Mouse (Mus musculus) lung, adult 2 months (tissue): ENCODE measurements around the gene Erlin1. TPM values are rescaled to one million over a fixed set of nuclear protein-coding genes. Genes with fewer than 3 reads are reported as not detected.

Experiments
- DNase-seq: peaks from one replicate; pipeline ENCODE4 v3.0.0; 2022
- H3K4me1 ChIP-seq: fragments of 200-500 bp; 2 replicates; pipeline ENCODE4 v1.6.1; 2011; ENCODE audit warnings: low read length; ENCODE audit not compliant: control insufficient read depth, insufficient read depth
- H3K4me3 ChIP-seq: fragments of 200-500 bp; replicated peaks from 2 replicates; pipeline ENCODE3; 2011; ENCODE audit warnings: low read depth, mild to moderate bottlenecking, control low read depth, low read length; ENCODE audit errors: extremely low read depth
- CTCF ChIP-seq: fragments of 200-500 bp; IDR thresholded peaks from 2 replicates; pipeline ENCODE4 v1.5.1; 2011; ENCODE audit warnings: mild to moderate bottlenecking, low read length, control low read depth; ENCODE audit not compliant: insufficient read depth
- POLR2A ChIP-seq: fragments of 200-500 bp; IDR thresholded peaks from 2 replicates; pipeline ENCODE4 v1.6.1; 2011; ENCODE audit warnings: low read depth, mild to moderate bottlenecking, control low read depth, low read length, borderline replicate concordance; ENCODE audit errors: extremely low read depth
- WGBS: fragments of 180-500 bp; shearing (Covaris S2); methylation state at CpG from one replicate; pipeline ENCODE4 v1.1.7; 2018; 5-methylcytosine and 5-hydroxymethylcytosine counted together
- polyA plus RNA-seq: library from polyadenylated mRNA; depleted of rRNA; stranded (reverse); fragments of >200 nt; gene quantifications from 2 replicates; pipeline ENCODE4 v1.2.3, GENCODE M21; 2012

Gene Erlin1
- polyA plus RNA-seq, 1 experiment: 7.0 TPM

- no peak overlapping the region for H3K4me3 ChIP-seq
- DNase-seq: no peak
- TF ChIP-seq CTCF: no peak
- no peak for TF ChIP-seq POLR2A
- H3K4me1 ChIP-seq: peaks cover 5% of the 10 kb centered on the region
- WGBS: 62% methylated on average over 9 of the region's 9 CpGs
Observed at GRCm38 (mm10) chr19:44067323-44068049, 2.1 kb downstream of the Erlin1 start.

- DNase-seq: no peak
- TF ChIP-seq POLR2A (no peak), CTCF (no peak)
- WGBS: 71% methylated on average over 2 of the region's 2 CpGs
- H3K4me3 ChIP-seq: no peak overlapping the region
- H3K4me1 ChIP-seq: peaks cover 5% of the 10 kb centered on the region
Observed at GRCm38 (mm10) chr19:44064734-44065133, 4.9 kb downstream of the Erlin1 start.

GRCm38 (mm10) chr19:44063773-44064172 lies 5.8 kb downstream of the Erlin1 start:
- no peak overlapping the region for H3K4me3 ChIP-seq
- no peak for TF ChIP-seq POLR2A
- no peak for TF ChIP-seq CTCF
- no peak for DNase-seq
- peaks cover 5% of the 10 kb centered on the region for H3K4me1 ChIP-seq
- 79% methylated on average over 7 of the region's 7 CpGs for WGBS

GRCm38 (mm10) chr19:44060226-44060625 lies 9.4 kb downstream of the Erlin1 start:
- 76% methylated on average over 3 of the region's 3 CpGs for WGBS
- Histone ChIP-seq H3K4me1 (peaks cover 3% of the 10 kb centered on the region; the same call in 1 of the 2 replicates), H3K4me3 (no peak overlapping the region)
- TF ChIP-seq POLR2A (no peak), CTCF (no peak)
- no peak for DNase-seq

GRCm38 (mm10) chr19:44055173-44055826 lies 14.3 kb downstream of the Erlin1 start:
- DNase-seq: no peak
- 80% methylated on average over 4 of the region's 4 CpGs for WGBS
- Histone ChIP-seq H3K4me1 (no peaks in the 10 kb centered on the region), H3K4me3 (no peak overlapping the region)
- TF ChIP-seq POLR2A (no peak), CTCF (no peak)

- no peak for DNase-seq
- TF ChIP-seq CTCF (no peak), POLR2A (no peak)
- no peak overlapping the region for H3K4me3 ChIP-seq
- WGBS: 62% methylated on average over 4 of the region's 4 CpGs
- H3K4me1 ChIP-seq: no peaks in the 10 kb centered on the region
Observed at GRCm38 (mm10) chr19:44050388-44050787, 19.2 kb downstream of the Erlin1 start.

- whole genome bisulfite sequencing: 48% methylated on average over 3 of the region's 3 CpGs
- no peak overlapping the region for H3K4me3 ChIP-seq
- no peaks in the 10 kb centered on the region for H3K4me1 ChIP-seq
- no peak for DNase-seq
- TF ChIP-seq CTCF (no peak), POLR2A (no peak)
Observed at GRCm38 (mm10) chr19:44049282-44049681, 20.3 kb downstream of the Erlin1 start.

GRCm38 (mm10) chr19:44045847-44046246 lies 23.7 kb downstream of the Erlin1 start:
- DNase-seq: no peak

GRCm38 (mm10) chr19:44042121-44042520 lies 27.5 kb downstream of the Erlin1 start:
- no peaks in the 10 kb centered on the region for H3K4me1 ChIP-seq
- TF ChIP-seq CTCF (no peak), POLR2A (no peak)
- WGBS: 70% methylated on average over 5 of the region's 5 CpGs
- no peak overlapping the region for H3K4me3 ChIP-seq
- DNase-seq: no peak

More at GRCm38 (mm10) chr19:44045847-44046246, 23.7 kb downstream of the Erlin1 start:
- H3K4me3 ChIP-seq: no peak overlapping the region
- WGBS: 67% methylated on average over 3 of the region's 3 CpGs
- H3K4me1 ChIP-seq: no peaks in the 10 kb centered on the region
- TF ChIP-seq POLR2A: no peak
- no peak for TF ChIP-seq CTCF

- H3K4me3 ChIP-seq: no peak overlapping the region
- 94% methylated on average over 5 of the region's 5 CpGs for WGBS
- H3K4me1 ChIP-seq: no peaks in the 10 kb centered on the region
- no peak for DNase-seq
- TF ChIP-seq POLR2A (no peak), CTCF (no peak)
Observed at GRCm38 (mm10) chr19:44033396-44033795, 36.2 kb downstream of the Erlin1 start.
